Mouse (Mus musculus): Measurements from ENCODE around the gene Flnb. TPM values are rescaled to one million over a fixed set of nuclear protein-coding genes. Genes with fewer than 3 reads are reported as not detected.

Gene Flnb
- total and polyA plus RNA-seq, 2 experiments from 2014 or later = 4.2 to 32.7 TPM

DNA sequence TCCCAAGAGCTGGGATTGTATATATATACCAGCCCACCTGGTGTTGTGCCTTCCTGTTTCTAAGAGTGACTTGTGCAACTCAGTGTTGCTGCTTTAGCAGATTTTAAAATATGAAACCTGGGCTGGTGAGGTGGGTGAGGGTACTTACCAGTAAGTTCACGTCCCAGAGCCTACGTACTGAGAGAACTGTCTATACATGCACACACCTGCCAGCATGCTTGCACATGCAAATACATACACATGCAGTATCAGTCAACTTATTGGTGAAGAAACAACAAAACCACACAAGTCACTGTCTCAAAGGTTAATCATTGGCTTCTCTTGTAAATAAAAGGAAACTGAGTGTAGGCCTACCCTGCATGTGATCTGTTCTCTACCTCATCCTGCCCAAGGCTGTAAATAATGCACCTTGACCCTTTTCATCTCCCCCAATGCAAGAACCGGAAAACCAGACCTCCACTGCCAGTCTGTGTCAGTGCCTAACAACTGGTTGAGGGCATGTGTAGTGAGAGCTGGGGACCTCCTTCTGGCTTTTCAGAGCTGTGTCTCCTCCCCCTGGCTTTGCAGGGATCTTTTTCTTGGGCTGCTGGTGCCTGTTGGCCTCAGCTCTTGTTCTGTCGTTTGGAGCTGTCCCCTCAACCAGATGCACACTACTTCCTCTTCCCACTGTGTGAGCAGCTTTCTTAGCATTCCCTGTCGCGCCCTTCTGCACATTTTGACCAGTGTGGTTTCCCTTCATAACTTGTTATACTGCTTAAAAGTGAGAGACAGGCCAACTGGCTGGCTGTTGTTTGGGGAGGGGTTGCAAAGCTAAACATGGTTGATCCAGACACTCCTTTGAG lies 100.6 kb downstream of the Flnb start:
- no peaks in the 10 kb centered on the region for H3K4me1 ChIP-seq (ENCODE audit: insufficient read depth, low read length)
- DNase-seq (ENCODE audit: low spot score) (no peak), ATAC-seq (no peak)
- no peak for TF ChIP-seq CTCF (IDR thresholded peaks at IDR 0.05; ENCODE audit: low read depth)
- no peak overlapping the region for H3K4me3 ChIP-seq (ENCODE audit: low read length)
- H3K27me3 ChIP-seq (ENCODE audit: insufficient read depth, low read length) = no peaks in the 10 kb centered on the region
- 74% methylated on average over 6 of the region's 6 CpGs for WGBS
- peaks cover 59% of the 10 kb centered on the region for H3K36me3 ChIP-seq (ENCODE audit: insufficient read depth, low read length)
- no peak overlapping the region for H3K9ac ChIP-seq (replicated peaks; ENCODE audit: low read length)
- H3K9me3 ChIP-seq (ENCODE audit: low read length) = no peaks in the 10 kb centered on the region
- no peak overlapping the region for H3K4me2 ChIP-seq (ENCODE audit: low read depth, low read length)
- no peak overlapping the region for H3K27ac ChIP-seq

DNA sequence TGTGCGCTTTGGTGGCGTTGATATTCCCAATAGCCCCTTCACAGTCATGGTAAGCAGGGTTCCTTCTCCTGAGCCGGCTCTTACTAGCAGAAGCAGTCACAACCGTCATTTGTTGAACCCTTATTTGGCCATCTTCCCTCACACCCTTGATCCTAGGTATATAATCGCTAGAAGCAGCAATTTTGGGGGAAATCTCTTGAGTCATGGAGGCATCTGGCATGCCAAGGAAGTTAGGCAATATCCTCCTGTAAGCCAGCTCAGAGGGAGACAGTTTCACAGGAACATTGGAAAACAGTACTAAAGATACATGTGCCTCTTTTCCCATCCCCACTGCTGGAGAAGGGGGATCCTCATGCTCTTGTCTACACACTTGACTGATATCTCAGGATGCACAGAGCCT lies 101.6 kb downstream of the Flnb start:
- H3K4me1 ChIP-seq (ENCODE audit: insufficient read depth, low read length) = no peaks in the 10 kb centered on the region
- peaks cover 60% of the 10 kb centered on the region for H3K36me3 ChIP-seq (ENCODE audit: insufficient read depth, low read length)
- no peak overlapping the region for H3K27ac ChIP-seq
- H3K9me3 ChIP-seq (ENCODE audit: low read length) = no peaks in the 10 kb centered on the region
- no peaks in the 10 kb centered on the region for H3K27me3 ChIP-seq (ENCODE audit: insufficient read depth, low read length)
- H3K4me3 ChIP-seq (ENCODE audit: low read length) = no peak overlapping the region
- no peak for TF ChIP-seq CTCF (IDR thresholded peaks at IDR 0.05; ENCODE audit: low read depth)
- no peak for DNase-seq (ENCODE audit: low spot score)
- 92% methylated on average over 5 of the region's 5 CpGs for WGBS
- no peak overlapping the region for H3K4me2 ChIP-seq (ENCODE audit: low read depth, low read length)
- ATAC-seq = no peak
- H3K9ac ChIP-seq (replicated peaks; ENCODE audit: low read length) = no peak overlapping the region

DNA sequence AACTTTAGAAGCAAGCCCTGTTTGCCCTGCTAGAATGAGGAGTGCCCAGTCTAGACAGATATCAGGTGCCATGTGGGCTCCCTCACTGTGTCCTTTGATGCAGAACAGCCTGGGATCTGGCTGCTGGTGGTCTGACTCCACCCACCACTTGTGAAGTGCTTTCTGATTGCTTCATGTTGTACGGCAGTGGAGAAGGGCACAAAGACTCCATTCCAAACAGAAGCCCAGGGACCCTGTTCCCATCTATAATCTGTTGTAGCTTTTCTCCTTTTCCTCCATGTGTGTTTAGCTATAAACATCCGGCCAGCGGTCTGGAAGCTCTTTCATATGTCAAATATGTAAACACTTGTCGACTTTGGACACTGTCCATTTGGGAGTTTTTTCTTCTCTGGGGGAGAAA lies 102.2 kb downstream of the Flnb start:
- Histone ChIP-seq H3K9ac (replicated peaks; ENCODE audit: low read length) (no peak overlapping the region), H3K9me3 (ENCODE audit: low read length) (no peaks in the 10 kb centered on the region), H3K4me1 (ENCODE audit: insufficient read depth, low read length) (no peaks in the 10 kb centered on the region), H3K4me2 (ENCODE audit: low read depth, low read length) (no peak overlapping the region), H3K27me3 (ENCODE audit: insufficient read depth, low read length) (no peaks in the 10 kb centered on the region), H3K36me3 (ENCODE audit: insufficient read depth, low read length) (peaks cover 58% of the 10 kb centered on the region), H3K4me3 (ENCODE audit: low read length) (no peak overlapping the region), H3K27ac (no peak overlapping the region)
- TF ChIP-seq CTCF (IDR thresholded peaks at IDR 0.05; ENCODE audit: low read depth) = no peak
- ATAC-seq (no peak), DNase-seq (ENCODE audit: low spot score) (no peak)
- WGBS = 80% methylated on average over 4 of the region's 4 CpGs

DNA sequence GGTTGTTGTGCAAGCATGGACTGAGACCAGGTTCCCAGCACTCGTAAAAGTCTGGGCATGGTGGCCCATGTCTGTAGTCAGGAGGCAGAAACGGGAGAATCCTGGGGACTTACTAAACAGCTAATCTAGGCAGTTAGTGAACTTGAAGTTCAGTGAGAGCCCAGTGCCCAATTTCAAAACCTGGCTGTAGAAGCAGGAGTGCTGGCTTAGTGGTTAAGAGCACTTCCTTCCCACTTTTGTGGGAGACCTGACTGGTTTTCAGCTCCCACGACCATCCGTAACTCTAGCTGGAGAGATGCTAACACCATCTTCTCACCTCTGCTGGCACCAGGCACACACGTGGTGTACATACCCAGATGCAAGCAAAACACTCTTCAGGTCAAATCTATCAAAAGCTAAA lies 103.7 kb downstream of the Flnb start:
- no peak overlapping the region for H3K4me2 ChIP-seq (ENCODE audit: low read depth, low read length)
- H3K9ac ChIP-seq (replicated peaks; ENCODE audit: low read length) = no peak overlapping the region
- H3K9me3 ChIP-seq (ENCODE audit: low read length) = no peaks in the 10 kb centered on the region
- H3K27me3 ChIP-seq (ENCODE audit: insufficient read depth, low read length) = no peaks in the 10 kb centered on the region
- peaks cover 60% of the 10 kb centered on the region for H3K36me3 ChIP-seq (ENCODE audit: insufficient read depth, low read length)
- TF ChIP-seq CTCF (IDR thresholded peaks at IDR 0.05; ENCODE audit: low read depth) = no peak
- no peaks in the 10 kb centered on the region for H3K4me1 ChIP-seq (ENCODE audit: insufficient read depth, low read length)
- 97% methylated on average over 5 of the region's 5 CpGs for WGBS
- no peak overlapping the region for H3K4me3 ChIP-seq (ENCODE audit: low read length)
- no peak for ATAC-seq
- no peak for DNase-seq (ENCODE audit: low spot score)
- H3K27ac ChIP-seq = no peak overlapping the region

DNA sequence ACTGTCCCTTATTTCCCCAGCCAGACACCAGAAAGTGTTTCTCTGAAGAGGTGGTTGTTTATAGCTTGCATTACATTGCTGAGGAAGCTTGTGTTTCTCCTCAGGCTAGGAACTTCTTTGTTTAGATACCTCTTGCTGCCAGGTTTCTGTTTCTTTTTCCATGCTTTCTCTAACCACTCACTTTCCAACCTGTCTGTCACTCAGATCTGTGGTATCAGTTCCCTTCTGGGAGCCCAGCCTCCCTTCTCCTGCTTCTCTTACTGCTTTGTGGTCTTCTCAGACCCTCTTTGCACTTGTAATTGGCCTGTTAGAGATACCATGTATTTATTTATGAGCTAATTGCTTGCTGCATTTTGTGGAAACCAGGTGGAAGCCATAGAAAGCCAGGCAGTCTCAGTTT lies 105.9 kb downstream of the Flnb start:
- Histone ChIP-seq H3K4me2 (ENCODE audit: low read depth, low read length) (no peak overlapping the region), H3K36me3 (ENCODE audit: insufficient read depth, low read length) (peaks cover 50% of the 10 kb centered on the region), H3K4me3 (ENCODE audit: low read length) (no peak overlapping the region), H3K9ac (replicated peaks; ENCODE audit: low read length) (no peak overlapping the region), H3K27me3 (ENCODE audit: insufficient read depth, low read length) (no peaks in the 10 kb centered on the region), H3K27ac (no peak overlapping the region), H3K4me1 (ENCODE audit: insufficient read depth, low read length) (no peaks in the 10 kb centered on the region), H3K9me3 (ENCODE audit: low read length) (no peaks in the 10 kb centered on the region)
- no peak for TF ChIP-seq CTCF (IDR thresholded peaks at IDR 0.05; ENCODE audit: low read depth)
- ATAC-seq (no peak), DNase-seq (ENCODE audit: low spot score) (no peak)

DNA sequence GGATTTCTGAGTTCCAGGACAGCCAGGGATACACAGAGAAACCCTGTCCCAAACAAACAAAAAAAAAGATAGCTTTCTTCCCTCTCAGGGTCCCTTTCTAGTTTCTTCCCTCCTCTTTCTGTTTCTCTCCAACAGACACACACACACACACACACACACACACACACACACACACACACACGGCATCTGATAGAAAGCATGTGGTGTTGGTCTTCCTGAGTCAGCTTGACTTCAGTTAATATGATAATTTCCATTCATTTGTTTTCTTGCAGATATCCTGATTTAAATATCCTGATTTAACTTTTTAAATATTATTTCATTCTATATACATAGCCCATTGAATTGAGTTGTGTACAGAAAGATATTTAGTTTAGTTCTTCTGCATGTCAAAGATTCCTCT lies 110.6 kb downstream of the Flnb start:
- Histone ChIP-seq H3K4me1 (ENCODE audit: insufficient read depth, low read length) (no peaks in the 10 kb centered on the region), H3K4me3 (ENCODE audit: low read length) (no peak overlapping the region), H3K4me2 (ENCODE audit: low read depth, low read length) (no peak overlapping the region), H3K27me3 (ENCODE audit: insufficient read depth, low read length) (no peaks in the 10 kb centered on the region), H3K27ac (no peak overlapping the region), H3K36me3 (ENCODE audit: insufficient read depth, low read length) (peaks cover 64% of the 10 kb centered on the region), H3K9ac (replicated peaks; ENCODE audit: low read length) (no peak overlapping the region), H3K9me3 (ENCODE audit: low read length) (no peaks in the 10 kb centered on the region)
- TF ChIP-seq CTCF (IDR thresholded peaks at IDR 0.05; ENCODE audit: low read depth) = no peak
- DNase-seq (ENCODE audit: low spot score) (no peak), ATAC-seq (no peak)
- WGBS = 64% methylated on average over 1 of the region's 1 CpGs

DNA sequence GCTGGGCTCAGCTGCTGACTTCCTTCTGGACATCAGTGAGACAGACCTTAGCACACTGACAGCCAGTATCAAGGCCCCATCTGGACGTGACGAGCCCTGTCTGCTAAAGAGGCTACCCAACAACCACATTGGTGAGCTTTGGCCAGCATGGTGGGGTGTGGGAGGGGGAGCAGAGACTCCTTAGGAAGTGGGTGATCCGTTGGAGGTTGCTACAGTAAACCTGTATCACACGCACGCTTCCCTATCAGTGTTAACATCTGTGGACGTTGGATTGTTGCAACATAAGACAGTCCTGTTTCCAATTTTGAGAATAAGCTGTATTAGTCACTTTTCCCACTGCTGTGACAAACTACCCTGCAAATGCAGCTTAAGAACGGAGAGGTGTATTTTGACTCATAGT lies 111.3 kb downstream of the Flnb start:
- no peak overlapping the region for H3K4me2 ChIP-seq (ENCODE audit: low read depth, low read length)
- no peaks in the 10 kb centered on the region for H3K4me1 ChIP-seq (ENCODE audit: insufficient read depth, low read length)
- H3K27ac ChIP-seq = no peak overlapping the region
- ATAC-seq (no peak), DNase-seq (ENCODE audit: low spot score) (no peak)
- peaks cover 69% of the 10 kb centered on the region for H3K36me3 ChIP-seq (ENCODE audit: insufficient read depth, low read length)
- no peaks in the 10 kb centered on the region for H3K27me3 ChIP-seq (ENCODE audit: insufficient read depth, low read length)
- no peak for TF ChIP-seq CTCF (IDR thresholded peaks at IDR 0.05; ENCODE audit: low read depth)
- H3K9ac ChIP-seq (replicated peaks; ENCODE audit: low read length) = no peak overlapping the region
- H3K9me3 ChIP-seq (ENCODE audit: low read length) = no peaks in the 10 kb centered on the region
- WGBS = 81% methylated on average over 7 of the region's 7 CpGs
- no peak overlapping the region for H3K4me3 ChIP-seq (ENCODE audit: low read length)
